Mouse (Mus musculus): ENCODE measurements around the gene Abcb1b. TPM values are rescaled to one million over a fixed set of nuclear protein-coding genes. Genes with fewer than 3 reads are reported as not detected.
"Not testable (repeated sequence)": the region's sequence is repeated elsewhere in the genome, so short reads cannot be mapped to it uniquely, and the experiment has no call there.

Gene Abcb1b
- polyA plus RNA-seq, 1 experiment from 2014 or later = 0.99 TPM

DNA sequence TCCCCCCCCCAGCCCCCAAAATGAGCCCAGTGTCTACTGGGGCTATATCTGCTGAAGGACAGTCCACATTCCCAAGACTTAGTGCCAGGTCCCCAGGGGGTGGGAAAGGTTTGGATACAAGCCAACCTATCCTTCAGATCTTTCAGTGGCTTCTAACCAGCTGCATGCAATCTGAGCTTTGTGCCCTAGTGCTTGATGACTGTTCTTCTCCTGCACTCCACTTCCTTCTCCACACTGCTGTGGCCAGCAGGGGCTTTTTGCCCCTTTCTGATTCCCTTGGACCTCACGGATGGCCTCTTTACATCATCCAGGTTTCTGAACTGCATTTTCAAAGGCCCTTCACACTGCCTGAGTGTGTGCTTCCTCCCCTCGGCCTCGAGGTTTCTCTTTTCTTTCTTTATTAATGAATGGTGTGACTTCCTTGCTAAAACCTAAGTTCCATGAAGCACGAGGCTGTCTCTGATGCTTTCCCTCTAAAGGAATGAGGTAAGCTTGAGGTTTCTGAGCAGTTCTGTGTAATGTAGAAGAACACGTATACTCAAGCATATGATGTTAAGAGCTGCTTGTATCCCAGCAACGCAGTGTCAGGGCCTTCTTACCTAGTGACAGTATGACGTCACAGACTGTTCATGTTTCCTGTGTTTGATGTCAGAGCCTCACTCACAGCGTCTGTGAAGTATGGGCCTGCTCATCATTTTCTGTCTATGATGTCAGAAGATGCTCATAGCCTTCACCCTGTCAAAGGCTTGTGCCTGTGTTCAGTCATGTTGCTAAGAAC lies 40.9 kb downstream of the Abcb1b start:
- Histone ChIP-seq H3K4me2 (ENCODE audit: low read depth, low read length) (no peak overlapping the region), H3K9ac (replicated peaks) (no peak overlapping the region), H3K27me3 (ENCODE audit: insufficient read depth, low read length) (no peaks in the 10 kb centered on the region), H3K4me3 (ENCODE audit: low read depth, low read length) (no peak overlapping the region), H3K27ac (ENCODE audit: low read depth) (no peak overlapping the region), H3K36me3 (replicated peaks; ENCODE audit: insufficient read depth, low read length) (no peaks in the 10 kb centered on the region), H3K4me1 (ENCODE audit: insufficient read depth) (no peaks in the 10 kb centered on the region), H3K9me3 (ENCODE audit: low read length) (no peaks in the 10 kb centered on the region)
- TF ChIP-seq EP300 (IDR thresholded peaks at IDR 0.05; ENCODE audit: low read depth) (no peak), CTCF (IDR thresholded peaks at IDR 0.05; ENCODE audit: low read depth) (no peak)
- WGBS (ENCODE audit: insufficient replicate concordance) = 64% methylated on average over 8 of the region's 8 CpGs
- ATAC-seq (no peak), DNase-seq (no peak)

DNA sequence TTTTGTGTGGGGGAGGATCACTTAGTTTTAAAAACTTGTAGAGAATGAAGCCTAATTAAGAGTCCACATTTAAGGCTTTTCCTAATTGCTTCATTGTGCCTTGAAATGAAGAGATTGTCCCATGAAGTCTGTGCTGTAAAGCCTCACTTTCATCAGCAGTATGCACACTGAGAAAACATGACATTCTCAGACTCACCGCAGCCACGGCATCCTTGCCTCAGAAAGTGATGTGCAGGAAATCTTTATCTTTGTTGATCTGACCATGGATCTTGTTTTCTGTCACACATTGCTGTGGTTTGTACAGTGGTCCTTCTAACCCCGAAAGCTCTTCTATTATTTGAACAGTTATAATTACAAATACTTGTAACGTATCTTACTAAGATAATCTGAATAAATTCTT lies 41.7 kb downstream of the Abcb1b start:
- DNase-seq = no peak
- no peak for ATAC-seq

DNA sequence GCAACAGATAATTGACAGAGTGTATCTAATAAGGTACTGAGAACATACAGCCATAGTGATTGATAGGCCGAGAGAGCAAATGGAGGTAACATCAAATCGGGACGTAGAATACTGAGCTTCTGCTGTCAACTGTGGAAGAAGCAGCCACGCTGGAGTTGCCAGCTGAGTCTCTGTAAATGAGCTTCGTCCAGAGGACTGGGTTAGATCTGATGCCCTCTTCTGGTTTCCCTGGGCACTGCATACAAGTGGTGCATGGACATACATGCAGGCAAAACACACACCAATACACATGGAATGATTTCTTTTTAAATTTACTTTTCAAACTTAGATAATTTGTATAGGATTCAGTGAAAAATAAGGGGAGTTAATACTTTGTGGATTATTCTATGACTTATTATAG lies 42.9 kb downstream of the Abcb1b start:
- no peak overlapping the region for H3K4me2 ChIP-seq (ENCODE audit: low read depth, low read length)
- TF ChIP-seq CTCF (IDR thresholded peaks at IDR 0.05; ENCODE audit: low read depth) (peak; percentile 78), EP300 (IDR thresholded peaks at IDR 0.05; ENCODE audit: low read depth) (no peak)
- DNase-seq (peak; percentile 69), ATAC-seq (peak; percentile 47; the same call in 1 of the 2 replicates)
- no peak overlapping the region for H3K4me3 ChIP-seq (ENCODE audit: low read depth, low read length)
- no peaks in the 10 kb centered on the region for H3K9me3 ChIP-seq (ENCODE audit: low read length)
- 40% methylated on average over 5 of the region's 5 CpGs for WGBS (ENCODE audit: insufficient replicate concordance)
- H3K27me3 ChIP-seq (ENCODE audit: insufficient read depth, low read length) = no peaks in the 10 kb centered on the region
- no peak overlapping the region for H3K9ac ChIP-seq (replicated peaks)
- H3K36me3 ChIP-seq (replicated peaks; ENCODE audit: insufficient read depth, low read length) = no peaks in the 10 kb centered on the region
- no peaks in the 10 kb centered on the region for H3K4me1 ChIP-seq (ENCODE audit: insufficient read depth)
- H3K27ac ChIP-seq (ENCODE audit: low read depth) = no peak overlapping the region

More for the DNA sequence above, 41.7 kb downstream of the Abcb1b start:
- 72% methylated on average over 4 of the region's 4 CpGs for WGBS (ENCODE audit: insufficient replicate concordance)
- H3K4me3 ChIP-seq (ENCODE audit: low read depth, low read length) = no peak overlapping the region
- H3K4me1 ChIP-seq (ENCODE audit: insufficient read depth) = no peaks in the 10 kb centered on the region
- H3K36me3 ChIP-seq (replicated peaks; ENCODE audit: insufficient read depth, low read length) = no peaks in the 10 kb centered on the region
- H3K27ac ChIP-seq (ENCODE audit: low read depth) = no peak overlapping the region
- no peak overlapping the region for H3K4me2 ChIP-seq (ENCODE audit: low read depth, low read length)
- H3K9me3 ChIP-seq (ENCODE audit: low read length) = no peaks in the 10 kb centered on the region
- no peaks in the 10 kb centered on the region for H3K27me3 ChIP-seq (ENCODE audit: insufficient read depth, low read length)
- H3K9ac ChIP-seq (replicated peaks) = no peak overlapping the region
- TF ChIP-seq EP300 (IDR thresholded peaks at IDR 0.05; ENCODE audit: low read depth) = no peak
- TF ChIP-seq CTCF (IDR thresholded peaks at IDR 0.05; ENCODE audit: low read depth) = no peak

DNA sequence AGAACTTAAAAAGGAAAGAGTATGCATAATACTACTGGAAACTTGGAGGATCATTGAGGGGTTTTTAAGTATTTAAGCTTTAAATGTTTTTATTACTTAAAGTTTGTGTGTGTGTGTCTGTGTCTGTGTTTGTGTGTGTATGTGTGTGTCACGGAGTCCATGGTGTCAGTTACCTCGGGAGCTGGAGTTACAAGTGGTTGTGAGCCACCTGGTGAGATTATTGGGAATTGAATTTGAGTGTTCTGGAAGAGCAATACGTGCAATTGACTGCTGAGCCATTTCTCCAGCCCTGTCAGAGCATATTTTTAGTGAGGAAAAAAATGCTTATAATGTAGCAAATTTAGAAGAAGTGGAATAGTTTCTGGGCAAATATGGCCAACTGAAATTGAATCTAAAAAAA lies 44.9 kb downstream of the Abcb1b start:
- Histone ChIP-seq H3K4me1 (ENCODE audit: insufficient read depth) (no peaks in the 10 kb centered on the region), H3K27me3 (ENCODE audit: insufficient read depth, low read length) (no peaks in the 10 kb centered on the region), H3K9me3 (ENCODE audit: low read length) (no peaks in the 10 kb centered on the region), H3K36me3 (replicated peaks; ENCODE audit: insufficient read depth, low read length) (no peaks in the 10 kb centered on the region), H3K4me2 (ENCODE audit: low read depth, low read length) (no peak overlapping the region), H3K9ac (replicated peaks) (no peak overlapping the region), H3K4me3 (ENCODE audit: low read depth, low read length) (no peak overlapping the region), H3K27ac (ENCODE audit: low read depth) (no peak overlapping the region)
- TF ChIP-seq EP300 (IDR thresholded peaks at IDR 0.05; ENCODE audit: low read depth) = no peak
- TF ChIP-seq CTCF (IDR thresholded peaks at IDR 0.05; ENCODE audit: low read depth) = peak; percentile 38
- WGBS (ENCODE audit: insufficient replicate concordance) = 40% methylated on average over 3 of the region's 3 CpGs
- no peak for ATAC-seq
- DNase-seq = no peak

DNA sequence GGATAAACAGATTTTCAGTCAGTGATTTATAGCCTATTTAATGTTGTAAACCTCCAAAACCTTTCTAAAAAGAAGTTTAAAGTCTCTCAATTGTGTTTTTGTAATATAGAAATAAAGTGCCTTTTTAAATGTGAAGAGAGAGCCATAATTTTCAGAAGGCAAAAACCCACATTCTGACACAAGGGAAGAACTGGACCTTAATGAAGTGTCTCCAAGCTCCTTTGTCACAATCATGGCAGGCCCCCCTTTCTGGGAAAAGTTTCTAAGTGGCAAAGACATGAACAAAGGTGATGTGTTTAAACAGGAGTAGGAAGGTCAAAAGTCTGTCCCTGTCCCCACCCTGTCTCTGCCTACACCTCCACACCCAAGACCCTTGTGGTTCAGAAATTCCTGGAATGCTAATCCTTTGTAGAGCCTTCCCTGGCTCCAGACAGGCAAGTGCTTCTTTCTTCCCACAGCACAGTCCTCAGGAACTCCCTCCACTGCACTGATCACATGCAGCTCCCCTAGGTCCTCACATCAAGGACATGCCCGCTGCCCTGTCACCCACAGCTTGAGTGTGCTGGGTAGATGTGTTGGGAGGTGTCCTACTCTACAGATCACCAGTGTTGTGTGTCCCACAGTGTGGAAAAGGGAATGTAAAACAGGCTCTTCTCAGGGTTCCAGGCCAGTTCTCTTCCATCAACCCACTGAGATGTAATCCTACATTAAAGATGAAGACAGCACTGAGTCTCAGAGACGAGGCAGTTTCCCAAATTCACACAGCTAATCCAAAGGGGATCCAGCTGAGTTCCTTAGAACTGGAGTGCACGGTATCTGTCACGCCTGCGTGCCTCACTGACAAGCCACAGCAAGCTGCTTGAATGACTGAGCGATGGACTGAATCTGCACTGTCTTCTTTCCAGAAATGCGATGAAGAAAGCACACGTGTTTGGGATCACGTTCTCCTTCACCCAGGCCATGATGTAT lies 50.9 kb downstream of the Abcb1b start:
- not testable (repeated sequence) for H3K4me3 ChIP-seq (ENCODE audit: low read depth, low read length); H3K4me1 ChIP-seq (ENCODE audit: insufficient read depth); H3K36me3 ChIP-seq (replicated peaks; ENCODE audit: insufficient read depth, low read length); H3K27me3 ChIP-seq (ENCODE audit: insufficient read depth, low read length); H3K27ac ChIP-seq (ENCODE audit: low read depth); H3K9me3 ChIP-seq (ENCODE audit: low read length); H3K4me2 ChIP-seq (ENCODE audit: low read depth, low read length); H3K9ac ChIP-seq (replicated peaks); ATAC-seq; DNase-seq
- 89% methylated on average over 5 of the region's 9 CpGs for WGBS (ENCODE audit: insufficient replicate concordance)

DNA sequence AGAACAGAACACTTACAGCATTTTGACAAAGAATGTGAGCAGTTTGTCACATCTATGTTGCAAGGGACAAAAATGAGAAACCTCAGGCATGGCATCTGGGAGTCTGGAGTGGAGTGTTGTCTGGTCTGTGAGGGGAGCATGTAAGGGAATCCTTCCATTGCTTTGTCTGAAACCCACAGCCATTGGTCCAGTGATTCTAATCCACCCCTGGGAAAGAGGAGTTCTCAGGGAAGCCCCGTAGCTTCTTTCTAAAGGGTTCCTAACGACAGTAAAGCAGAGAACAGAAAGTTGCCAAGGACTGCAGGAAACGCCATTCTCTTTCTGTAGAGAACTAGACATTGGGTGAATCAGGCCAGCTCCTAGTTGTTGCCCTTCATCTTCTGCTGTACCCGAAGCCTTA lies 52.9 kb downstream of the Abcb1b start:
- DNase-seq = no peak
- Histone ChIP-seq H3K9me3 (ENCODE audit: low read length) (no peaks in the 10 kb centered on the region), H3K4me3 (ENCODE audit: low read depth, low read length) (no peak overlapping the region), H3K4me2 (ENCODE audit: low read depth, low read length) (no peak overlapping the region), H3K4me1 (ENCODE audit: insufficient read depth) (no peaks in the 10 kb centered on the region), H3K27me3 (ENCODE audit: insufficient read depth, low read length) (no peaks in the 10 kb centered on the region), H3K36me3 (replicated peaks; ENCODE audit: insufficient read depth, low read length) (no peaks in the 10 kb centered on the region), H3K9ac (replicated peaks) (no peak overlapping the region), H3K27ac (ENCODE audit: low read depth) (no peak overlapping the region)
- 73% methylated on average over 4 of the region's 4 CpGs for WGBS (ENCODE audit: insufficient replicate concordance)
- no peak for ATAC-seq
- TF ChIP-seq EP300 (IDR thresholded peaks at IDR 0.05; ENCODE audit: low read depth) (no peak), CTCF (IDR thresholded peaks at IDR 0.05; ENCODE audit: low read depth) (no peak)

Measured in liver, postnatal 0 days (tissue).